Mouse (Mus musculus): ENCODE results near the gene Zkscan16.

Gene Zkscan16

DNA sequence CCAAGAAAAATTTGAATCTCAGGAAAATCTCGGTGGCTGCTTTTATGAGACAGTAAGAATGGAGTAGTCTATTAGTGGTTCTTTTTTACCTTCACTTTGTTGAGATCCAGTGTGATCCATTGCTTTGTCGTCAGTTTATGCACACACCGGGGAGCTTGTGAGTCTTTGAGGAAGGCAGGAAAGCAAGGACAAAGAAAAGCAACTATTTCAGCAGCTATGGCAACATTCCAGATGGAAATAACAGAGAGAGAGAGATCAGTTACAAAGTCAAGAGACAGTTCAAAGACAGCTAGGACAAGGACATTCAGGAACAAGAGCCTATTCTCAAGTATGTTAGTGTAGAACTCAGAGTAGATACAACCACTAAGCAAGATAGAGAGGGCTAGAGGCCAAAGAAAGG lies 7.6 kb upstream of the Zkscan16 start:
- no peak for DNase-seq (ENCODE audit: low spot score in 2 of 2)

DNA sequence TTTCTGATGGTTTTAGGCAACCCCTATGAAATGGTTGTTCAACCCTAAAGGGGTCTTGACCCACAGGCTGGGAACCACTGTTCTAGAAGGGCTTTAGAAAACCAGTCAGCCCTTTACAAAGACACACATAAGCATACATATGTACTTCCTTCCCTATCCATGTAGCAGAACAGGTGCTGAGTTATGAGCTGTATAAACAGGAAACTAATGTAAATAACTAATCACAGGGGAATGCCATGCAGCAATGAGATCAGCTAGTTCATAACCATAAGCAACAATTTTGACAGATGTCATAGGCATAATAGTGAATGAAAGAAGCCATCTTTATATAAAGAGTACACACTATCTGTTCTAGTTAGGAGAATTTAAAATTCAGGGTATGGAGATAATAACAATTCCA lies 1.8 kb upstream of the Zkscan16 start:
- DNase-seq (ENCODE audit: low spot score in 2 of 2): no peak

- DNase-seq (ENCODE audit: low spot score in 2 of 2): no peak
Observed at GRCm38 (mm10) chr4:58942942-58943341, 486 bp upstream of the Zkscan16 start.

DNA sequence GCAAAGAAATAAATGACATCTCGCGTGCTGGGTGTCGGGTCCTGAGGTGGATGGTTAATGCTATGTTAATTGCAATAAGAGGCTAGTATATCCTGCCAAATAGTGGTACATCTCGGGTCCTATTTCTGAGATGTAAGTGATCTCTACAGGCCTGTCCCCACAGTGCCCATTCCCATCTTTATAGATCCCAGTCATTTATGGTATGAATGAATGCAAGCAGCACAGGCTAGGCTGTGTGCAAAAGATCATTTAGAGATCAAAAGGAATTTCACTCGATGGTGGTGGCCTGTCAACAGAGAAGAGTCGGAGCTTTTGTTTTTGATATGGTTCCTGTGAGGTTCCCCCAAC lies 752 bp downstream of the Zkscan16 start:
- no peak for DNase-seq (ENCODE audit: low spot score in 2 of 2)

GRCm38 (mm10) chr4:58944695-58945094 lies 1.3 kb downstream of the Zkscan16 start:
- no peak for DNase-seq (ENCODE audit: low spot score in 2 of 2)

- DNase-seq (ENCODE audit: low spot score in 2 of 2): no peak
Observed at GRCm38 (mm10) chr4:58948391-58948790, 5.0 kb downstream of the Zkscan16 start.

GRCm38 (mm10) chr4:58952630-58953029 lies 9.2 kb downstream of the Zkscan16 start:
- no peak for DNase-seq (ENCODE audit: low spot score in 2 of 2)

DNA sequence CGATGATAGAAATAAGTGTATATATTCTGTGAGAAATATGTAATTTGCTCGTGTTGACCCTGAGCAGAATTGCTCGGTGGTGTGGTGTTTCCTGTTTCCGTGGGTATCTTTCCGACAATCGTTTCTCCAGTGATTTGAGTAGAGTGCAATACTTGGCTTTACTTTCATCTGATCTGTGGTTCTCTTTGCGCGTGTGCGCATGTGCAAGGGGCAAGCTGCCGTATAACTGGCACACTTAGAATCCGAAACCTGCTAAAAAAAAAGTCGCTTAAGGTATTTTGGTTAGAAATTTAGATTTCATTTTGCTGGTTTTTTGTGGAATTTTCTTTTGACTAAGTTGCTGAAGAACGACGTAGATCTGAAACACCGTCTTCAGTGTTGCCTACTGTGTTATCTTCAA lies 18.3 kb downstream of the Zkscan16 start:
- DNase-seq (ENCODE audit: low spot score in 2 of 2): no peak

- no peak for DNase-seq (ENCODE audit: low spot score in 2 of 2)
Observed at GRCm38 (mm10) chr4:58963271-58963670, 19.8 kb downstream of the Zkscan16 start.

- DNase-seq (ENCODE audit: low spot score in 2 of 2): no peak
Observed at GRCm38 (mm10) chr4:58965136-58965535, 21.7 kb downstream of the Zkscan16 start.

- DNase-seq (ENCODE audit: low spot score in 2 of 2): peak in 1 of 2 experiments; percentile 67
Observed at GRCm38 (mm10) chr4:58970678-58971077, 27.2 kb downstream of the Zkscan16 start.

- DNase-seq (ENCODE audit: low spot score in 2 of 2): no peak
Observed at GRCm38 (mm10) chr4:58975711-58976110, 32.3 kb downstream of the Zkscan16 start.

DNA sequence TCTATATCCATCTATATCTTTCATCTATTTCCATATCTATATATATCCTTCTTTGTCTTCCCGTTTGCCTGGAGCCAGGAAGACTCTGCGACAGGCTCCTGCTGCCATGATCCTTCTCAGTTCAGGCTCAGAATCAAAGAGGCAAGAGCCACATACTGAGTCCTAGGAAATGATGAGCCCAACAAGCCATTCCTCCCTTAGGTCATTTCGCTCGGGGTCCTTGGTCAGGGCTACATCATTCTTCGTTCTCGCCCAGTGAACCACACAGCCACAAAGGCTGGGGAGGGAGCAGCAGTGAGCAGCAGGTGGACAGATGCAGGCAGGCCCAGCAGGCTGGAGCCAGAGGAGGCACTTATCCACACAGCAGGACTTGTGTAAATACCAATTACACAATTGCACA lies 38.0 kb downstream of the Zkscan16 start:
- no peak for DNase-seq (ENCODE audit: low spot score in 2 of 2)

GRCm38 (mm10) chr4:58982806-58983205 lies 39.4 kb downstream of the Zkscan16 start:
- DNase-seq (ENCODE audit: low spot score in 2 of 2): no peak

DNA sequence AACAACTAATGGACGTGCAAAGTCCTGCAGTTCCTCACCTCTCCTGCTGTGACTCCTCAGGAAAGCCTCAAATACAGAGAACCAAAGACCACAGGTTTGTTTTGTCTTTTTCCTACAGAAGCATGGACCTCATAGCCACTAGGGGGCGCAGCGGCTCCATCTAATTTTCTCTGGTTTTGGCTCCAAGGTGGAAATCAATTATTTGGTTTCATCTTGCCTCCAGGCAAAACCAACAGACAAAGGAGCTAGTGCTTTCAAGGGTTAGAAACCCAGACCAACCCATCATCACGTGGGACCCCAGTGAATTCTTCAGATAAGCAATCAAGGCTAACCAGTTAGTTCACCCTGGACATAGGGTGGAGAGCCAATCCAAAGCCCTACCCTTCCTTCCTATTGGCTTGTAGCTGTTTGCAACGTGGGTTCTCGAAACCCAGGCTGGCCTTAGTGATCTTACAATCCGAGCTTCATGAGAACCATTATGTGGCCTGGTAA lies 41.8 kb downstream of the Zkscan16 start:
- peak; percentile 78 to 92 for DNase-seq (ENCODE audit: low spot score in 2 of 2)

- peak; percentile 83 to 93 for DNase-seq (ENCODE audit: low spot score in 2 of 2)
Observed at GRCm38 (mm10) chr4:58986540-58987190, 43.2 kb downstream of the Zkscan16 start, which contains the start of gene Ptgr1. Ptgr1 (minus strand) TSS chr4:58987119.

GRCm38 (mm10) chr4:58989303-58989898 lies 46.0 kb downstream of the Zkscan16 start:
- DNase-seq (ENCODE audit: low spot score in 2 of 2): no peak

GRCm38 (mm10) chr4:58990609-58991434 lies 47.4 kb downstream of the Zkscan16 start:
- DNase-seq (ENCODE audit: low spot score in 2 of 2): no peak

DNA sequence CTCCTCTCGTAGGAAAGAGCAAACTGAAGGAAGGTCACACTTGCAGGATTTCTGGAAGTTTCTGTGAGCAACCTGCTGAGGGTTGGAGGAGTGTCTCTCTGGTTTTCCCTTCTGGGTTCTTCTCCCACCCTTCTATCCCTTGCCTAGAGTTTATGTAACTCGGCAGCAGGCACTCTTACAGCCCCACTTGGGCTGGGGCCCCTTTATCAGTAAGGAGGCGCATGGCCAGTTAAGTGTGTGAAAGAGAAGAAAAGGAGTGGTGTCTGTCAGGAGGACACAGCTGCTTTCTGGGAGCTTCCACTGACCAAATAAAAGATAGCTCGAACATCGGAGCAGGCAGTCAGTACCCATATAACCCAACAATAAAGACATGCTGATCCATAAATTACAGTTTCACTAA lies 48.8 kb downstream of the Zkscan16 start:
- no peak for DNase-seq (ENCODE audit: low spot score in 2 of 2)

GRCm38 (mm10) chr4:58994762-58995161 lies 51.3 kb downstream of the Zkscan16 start, which contains the start of gene Dnajc25:
Dnajc25 (plus strand) TSS chr4:58995062.
- DNase-seq (ENCODE audit: low spot score in 2 of 2): no peak

GRCm38 (mm10) chr4:58995251-58995693 lies 51.8 kb downstream of the Zkscan16 start:
- DNase-seq (ENCODE audit: low spot score in 2 of 2): no peak

DNA sequence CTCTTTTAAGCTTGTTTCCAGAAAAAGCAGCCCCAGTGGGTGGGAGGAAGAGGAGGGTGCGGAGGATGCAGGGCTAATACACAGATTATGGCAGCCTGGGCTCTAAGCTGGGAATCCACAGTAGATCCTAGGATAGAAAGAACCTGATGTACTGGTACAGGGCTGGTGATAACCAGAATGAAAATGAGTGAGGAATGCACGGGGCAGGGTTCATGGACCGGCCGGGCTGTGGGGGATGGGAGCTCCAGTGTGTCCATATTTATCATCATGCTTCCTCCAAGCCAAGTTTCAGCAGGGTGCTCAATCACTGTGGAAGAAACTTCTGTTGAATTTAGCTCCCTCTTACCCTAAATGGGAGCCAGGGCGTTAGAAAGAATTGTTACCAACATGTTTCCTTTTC lies 53.7 kb downstream of the Zkscan16 start:
- no peak for DNase-seq (ENCODE audit: low spot score in 2 of 2)

DNA sequence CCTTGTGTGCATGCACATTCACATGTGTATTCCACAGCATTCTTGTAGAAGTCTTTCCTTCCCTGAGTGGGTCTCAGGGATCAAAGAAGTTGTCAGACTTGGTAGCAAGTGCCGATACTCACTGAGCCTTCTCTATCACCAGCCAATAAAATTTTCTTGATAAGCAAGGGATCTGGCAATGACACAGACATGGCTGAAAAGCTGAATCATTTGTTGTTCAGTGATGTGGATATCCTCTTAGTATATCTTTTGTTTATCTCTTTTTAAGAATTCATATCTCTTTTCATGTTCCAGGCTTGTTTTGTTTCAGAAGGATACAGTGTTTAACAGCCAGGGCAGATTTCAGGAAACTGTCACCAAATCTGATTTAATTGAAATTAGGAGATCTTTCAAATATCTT lies 55.3 kb downstream of the Zkscan16 start:
- DNase-seq (ENCODE audit: low spot score in 2 of 2): no peak

Measured in spleen, postnatal 4 days (tissue).